Mouse (Mus musculus) G1E (cell line): ENCODE data around the gene Snapc3.

Experiments used
- CTCF ChIP-seq: IDR thresholded peaks from 2 replicates; pipeline ENCODE4 v1.5.1; 2012; ENCODE audit warnings: low read depth, low read length, inconsistent platforms, mixed read lengths
- GATA1 ChIP-seq: IDR thresholded peaks from 2 replicates; pipeline ENCODE4 v1.6.1; 2012; ENCODE audit warnings: borderline replicate concordance, low read length, inconsistent platforms, mixed read lengths
- GATA2 ChIP-seq: IDR thresholded peaks from 2 replicates; pipeline ENCODE4 v1.6.1; 2012; ENCODE audit warnings: low read depth, low read length, inconsistent platforms, borderline replicate concordance
- POLR2AphosphoS5 ChIP-seq: IDR thresholded peaks from 2 replicates; pipeline ENCODE4 v1.6.1; 2012; ENCODE audit warnings: low read depth, low read length, inconsistent platforms; ENCODE audit not compliant: insufficient replicate concordance

DNA sequence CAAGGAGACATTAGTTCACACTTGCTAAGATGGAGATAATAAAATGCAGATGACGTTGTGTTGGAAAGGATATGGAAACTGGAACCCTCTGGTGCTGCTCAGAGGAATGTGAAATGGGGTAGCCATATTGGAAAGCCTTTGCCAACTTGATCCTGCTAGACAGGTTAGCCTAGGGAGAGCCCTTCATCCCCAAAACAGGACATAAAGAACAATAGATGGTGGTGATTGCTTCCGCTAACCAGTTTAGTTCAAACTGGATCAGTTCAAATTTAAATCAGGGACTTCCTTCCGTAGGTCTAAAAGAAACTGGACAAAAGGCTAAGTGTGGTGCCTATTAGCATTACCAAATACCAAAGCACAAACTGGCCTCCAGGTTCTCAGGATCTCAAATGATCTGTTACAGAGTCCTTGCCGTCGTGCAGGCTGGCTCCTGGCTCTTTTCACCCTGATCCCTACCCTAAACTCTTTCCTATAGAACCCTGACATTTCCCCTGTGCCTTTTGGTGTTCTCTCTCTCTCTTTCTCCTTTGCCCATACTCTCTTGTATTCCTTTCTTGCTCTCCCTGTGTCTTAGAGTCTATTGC, 3.2 kb upstream of the Snapc3 start:
- no peak for TF ChIP-seq CTCF
- TF ChIP-seq POLR2AphosphoS5: no peak
- TF ChIP-seq GATA1: no peak
- TF ChIP-seq GATA2: no peak
